13 mouse cellular contexts compared by ENCODE assay signal in genomic region chr13:51866151-51866659, GRCm38 (mm10). TPM values are rescaled to one million over a fixed set of nuclear protein-coding genes. Genes with fewer than 3 reads are reported as not detected.
DNase-seq lines count a peak whose midpoint lies in the region; ATAC-seq and TF ChIP-seq lines count a peak whose summit lies in the region.
"Had no signal": no experiment of that assay in that cellular context is flagged by ENCODE, and none has a peak within 500 bp of the region (broad histone marks: within the 10 kb centered on the region; RNA-seq: fewer than 3 reads in every experiment).

No protein-coding gene starts in this region.

- no peak for TF ChIP-seq POLR2A in liver, adult 2 months (IDR thresholded peaks at IDR 0.05; ENCODE audit: extremely low read depth, insufficient read depth, low read length)

- no peak overlapping the region for H3K9ac ChIP-seq in liver, adult 2 months (ENCODE audit: low read depth, low read length)
- H3K9ac ChIP-seq in stomach, embryonic 15.5 days: no peak overlapping the region
- H3K9ac ChIP-seq: embryonic facial prominence, embryonic 12.5 days; heart, embryonic 15.5 days; lung, embryonic 14.5 days had no signal

- no peaks in the 10 kb centered on the region for H3K9me3 ChIP-seq in stomach, embryonic 15.5 days
- H3K9me3 ChIP-seq: embryonic facial prominence, embryonic 12.5 days; heart, embryonic 15.5 days had no signal

- peak; percentile 88 for DNase-seq in liver, adult 2 months (ENCODE audit: extremely low read depth, low read depth, low spot score)
- DNase-seq in liver: no peak
- DNase-seq in cerebellum, postnatal 10 days: peak; percentile 54 to 61
- DNase-seq in kidney, adult 9 months: peak; percentile 92
- DNase-seq in ovary, postnatal 14 days (ENCODE audit: low spot score): no peak
- no peak for DNase-seq in layer of hippocampus, postnatal 36 days
- no peak for DNase-seq in left cerebral cortex, adult 8-10 months (ENCODE audit: low spot score in 2 of 2)
- DNase-seq: lung, embryonic 14.5 days; right cerebral cortex, postnatal 14 days; thymus, postnatal 36 days had no signal

- no peak overlapping the region for H3K4me3 ChIP-seq in liver, adult 2 months (ENCODE audit: insufficient read depth, low read depth, low read length)
- no peak overlapping the region for H3K4me3 ChIP-seq in stomach, embryonic 15.5 days (replicated peaks)
- H3K4me3 ChIP-seq: embryonic facial prominence, embryonic 12.5 days; heart, embryonic 15.5 days had no signal

- H3K79me2 ChIP-seq in liver, adult 2 months (ENCODE audit: control insufficient read depth, insufficient read depth, low read length): no peaks in the 10 kb centered on the region

- peaks cover 3% of the 10 kb centered on the region; the same call in 1 of the 2 replicates for H3K4me1 ChIP-seq in liver, adult 2 months (ENCODE audit: control insufficient read depth, insufficient read depth, low read length)
- peaks cover 11% of the 10 kb centered on the region for H3K4me1 ChIP-seq in stomach, embryonic 15.5 days
- H3K4me1 ChIP-seq: embryonic facial prominence, embryonic 12.5 days had no signal

- ATAC-seq in stomach, embryonic 15.5 days (ENCODE audit: insufficient read depth, low FRiP score, low read depth): peak; percentile 39; the same call in 1 of the 2 replicates

- no peak overlapping the region for H3K4me2 ChIP-seq in stomach, embryonic 15.5 days
- H3K4me2 ChIP-seq: embryonic facial prominence, embryonic 12.5 days; heart, embryonic 15.5 days; lung, embryonic 14.5 days had no signal

- H3K36me3 ChIP-seq in liver, adult 2 months (ENCODE audit: control insufficient read depth, insufficient read depth, low read length): no peaks in the 10 kb centered on the region
- H3K36me3 ChIP-seq in stomach, embryonic 15.5 days: no peaks in the 10 kb centered on the region
- H3K36me3 ChIP-seq: embryonic facial prominence, embryonic 12.5 days; heart, embryonic 15.5 days had no signal

- TF ChIP-seq CTCF in liver, adult 2 months (IDR thresholded peaks at IDR 0.05; ENCODE audit: low read depth, low read length): no peak

- no peaks in the 10 kb centered on the region for H3K27me3 ChIP-seq in liver, adult 2 months (ENCODE audit: control insufficient read depth, insufficient read depth, low read length)
- no peaks in the 10 kb centered on the region for H3K27me3 ChIP-seq in stomach, embryonic 15.5 days (replicated peaks)
- H3K27me3 ChIP-seq: embryonic facial prominence, embryonic 12.5 days; heart, embryonic 15.5 days had no signal

- no peak overlapping the region for H3K27ac ChIP-seq in liver, adult 2 months (replicated peaks; ENCODE audit: insufficient read depth, low read depth, low read length)
- no peak overlapping the region for H3K27ac ChIP-seq in stomach, embryonic 15.5 days
- H3K27ac ChIP-seq: embryonic facial prominence, embryonic 12.5 days; heart, embryonic 15.5 days had no signal

- WGBS in liver, adult 2 months: 16% methylated on average over 11 of the region's 11 CpGs
- WGBS in stomach, embryonic 15.5 days: 56% methylated on average over 11 of the region's 11 CpGs

RNA-seq across cellular contexts. Expression of gene Gadd45g, which starts 19.7 kb away (rescaled TPM):
- total RNA-seq in liver, adult 2 months (2014; rRNA removed): 4.0 and 5.9 TPM in 2 replicates
- polyA plus RNA-seq in liver, adult 2 months (2012; rRNA removed): 7.0 and 9.1 TPM in 2 replicates
- polyA plus RNA-seq in stomach, embryonic 15.5 days (2015; fragmentation: Nextera tagmentation; extraction: Ambion mirVana): 36.2 and 39.0 TPM in 2 replicates
- total RNA-seq in layer of hippocampus, postnatal 36 days (2021): 10 to 100 TPM; 19.9 to 22.3 TPM
- total RNA-seq in left cerebral cortex, adult 8-10 months (2022): 10 to 100 TPM; 10.3 to 22.3 (median 14.1) TPM

Comparison
In these comparisons a context has a peak if more than half of its experiments do, and no peak if none do; other contexts are left out.
1. DNase-seq: peak in liver, adult 2 months (single experiment), cerebellum, postnatal 10 days (2 of 2) and kidney, adult 9 months (single experiment); none in liver (single experiment), ovary, postnatal 14 days (single experiment), layer of hippocampus, postnatal 36 days (0 of 2) and left cerebral cortex, adult 8-10 months (0 of 2).